Mouse (Mus musculus) lung, adult 2 months (tissue): ENCODE results near the gene Tnfrsf4. TPM values are rescaled to one million over a fixed set of nuclear protein-coding genes. Genes with fewer than 3 reads are reported as not detected.

Source experiments
- DNase-seq: peaks from one replicate; pipeline ENCODE4 v3.0.0; 2022
- H3K4me1 ChIP-seq: fragments of 200-500 bp; 2 replicates; pipeline ENCODE4 v1.6.1; 2011; ENCODE audit warnings: low read length; ENCODE audit not compliant: control insufficient read depth, insufficient read depth
- H3K4me3 ChIP-seq: fragments of 200-500 bp; replicated peaks from 2 replicates; pipeline ENCODE3; 2011; ENCODE audit warnings: low read depth, mild to moderate bottlenecking, control low read depth, low read length; ENCODE audit errors: extremely low read depth
- CTCF ChIP-seq: fragments of 200-500 bp; IDR thresholded peaks from 2 replicates; pipeline ENCODE4 v1.5.1; 2011; ENCODE audit warnings: mild to moderate bottlenecking, low read length, control low read depth; ENCODE audit not compliant: insufficient read depth
- POLR2A ChIP-seq: fragments of 200-500 bp; IDR thresholded peaks from 2 replicates; pipeline ENCODE4 v1.6.1; 2011; ENCODE audit warnings: low read depth, mild to moderate bottlenecking, control low read depth, low read length, borderline replicate concordance; ENCODE audit errors: extremely low read depth
- WGBS: fragments of 180-500 bp; shearing (Covaris S2); methylation state at CpG from one replicate; pipeline ENCODE4 v1.1.7; 2018; 5-methylcytosine and 5-hydroxymethylcytosine counted together
- polyA plus RNA-seq: library from polyadenylated mRNA; depleted of rRNA; stranded (reverse); fragments of >200 nt; gene quantifications from 2 replicates; pipeline ENCODE4 v1.2.3, GENCODE M21; 2012

Gene Tnfrsf4
- polyA plus RNA-seq, 1 experiment = 7.3 TPM

DNA sequence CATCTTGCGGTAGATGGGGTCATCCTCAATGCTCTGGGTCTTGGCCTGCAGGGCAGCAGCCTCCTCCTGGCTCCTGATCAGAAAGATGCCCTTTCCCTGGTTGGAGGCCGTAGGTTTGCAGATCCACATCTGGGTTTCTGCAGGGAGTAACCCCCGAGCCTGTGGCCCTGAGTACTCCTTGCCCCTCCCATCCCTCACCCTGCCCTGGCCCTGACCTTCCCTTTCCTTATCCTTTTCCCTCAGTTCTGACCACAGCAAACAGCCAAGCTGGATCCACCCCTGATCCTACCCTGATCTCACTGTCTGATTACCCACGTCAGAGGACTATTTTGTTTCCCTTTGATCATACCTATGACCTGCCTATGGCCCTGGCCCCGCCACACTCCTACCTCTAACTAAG is 31.1 kb downstream of the Tnfrsf4 start:
- Histone ChIP-seq H3K4me1 (no peaks in the 10 kb centered on the region), H3K4me3 (no peak overlapping the region)
- no peak for DNase-seq
- TF ChIP-seq CTCF = no peak
- no peak for TF ChIP-seq POLR2A
- WGBS = 63% methylated on average over 5 of the region's 5 CpGs

DNA sequence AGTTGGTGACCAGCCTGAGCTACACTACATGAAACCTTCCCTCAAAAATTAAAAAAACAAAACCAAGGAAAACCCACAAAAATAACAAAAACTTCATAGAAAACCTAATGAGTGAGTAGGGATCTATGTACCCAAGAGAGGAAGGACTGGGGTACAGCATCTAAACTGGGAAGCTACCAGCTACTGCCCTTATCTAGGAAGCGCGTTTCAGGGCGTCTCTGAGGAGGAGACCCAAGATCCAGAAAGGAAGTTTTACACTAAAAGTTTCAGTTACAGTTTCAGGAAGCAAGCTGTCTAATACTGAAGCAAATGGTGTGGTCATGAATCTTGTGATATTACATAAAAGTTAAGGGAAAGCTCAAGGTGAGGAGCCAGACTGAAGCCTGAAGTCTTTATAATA is 36.1 kb downstream of the Tnfrsf4 start:
- 46% methylated on average over 3 of the region's 3 CpGs for WGBS
- no peak for DNase-seq
- no peak for TF ChIP-seq CTCF
- TF ChIP-seq POLR2A = no peak

DNA sequence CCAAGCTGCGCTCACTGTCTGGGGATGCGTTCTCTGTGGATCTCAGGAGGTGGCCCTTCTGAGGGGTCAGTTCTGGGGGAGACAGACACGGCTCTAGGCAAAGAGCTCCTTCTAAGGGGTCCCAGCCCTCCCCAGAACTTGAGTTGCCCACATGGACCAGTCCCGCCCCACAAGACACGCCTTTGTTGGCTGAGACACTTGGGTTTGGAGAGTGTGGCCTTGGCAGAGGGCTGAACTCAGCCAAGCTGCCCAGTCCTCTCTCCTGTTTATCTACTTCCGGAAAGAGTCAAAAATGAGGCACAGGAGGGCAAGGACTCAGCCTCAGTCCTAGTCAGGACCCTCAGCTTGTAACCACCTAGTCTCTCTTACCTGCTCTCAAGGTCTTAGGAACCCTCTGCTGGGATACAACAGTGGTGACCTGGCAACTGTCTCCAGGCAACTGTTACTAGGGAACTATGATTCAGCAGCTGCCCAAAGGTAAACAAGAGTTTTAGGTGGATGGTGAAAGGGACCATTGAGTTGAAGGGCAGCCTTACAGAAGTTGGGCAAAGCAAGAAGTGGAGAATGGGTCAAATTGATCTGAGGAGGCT is 36.8 kb downstream of the Tnfrsf4 start:
- Histone ChIP-seq H3K4me3 (no peak overlapping the region), H3K4me1 (no peaks in the 10 kb centered on the region)
- 51% methylated on average over 6 of the region's 6 CpGs for WGBS
- TF ChIP-seq CTCF = no peak
- TF ChIP-seq POLR2A = no peak
- peak; percentile 44 for DNase-seq

More for the DNA sequence above, 36.1 kb downstream of the Tnfrsf4 start:
- no peak overlapping the region for H3K4me3 ChIP-seq
- no peaks in the 10 kb centered on the region for H3K4me1 ChIP-seq

DNA sequence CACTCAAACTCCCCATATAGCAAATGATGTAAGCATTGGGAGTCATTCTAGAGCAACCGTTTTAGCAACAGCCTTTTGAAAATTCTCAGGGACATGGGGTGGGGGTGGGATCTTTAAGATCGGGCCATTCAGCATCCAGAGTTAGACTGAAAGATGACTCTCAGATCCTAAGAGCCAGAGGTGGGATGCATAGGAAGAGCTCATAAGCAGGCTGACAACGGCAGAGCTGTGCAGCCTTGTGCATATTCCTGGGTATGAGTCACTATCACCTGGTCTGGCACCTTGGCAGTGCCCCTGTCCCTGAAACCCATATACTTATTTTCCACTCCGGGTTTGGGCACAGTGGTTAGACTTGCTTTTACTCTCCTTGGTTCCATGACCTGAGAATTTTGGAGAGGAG is 39.5 kb downstream of the Tnfrsf4 start:
- WGBS = 62% methylated on average over 4 of the region's 4 CpGs
- DNase-seq = no peak
- TF ChIP-seq POLR2A = no peak
- no peak for TF ChIP-seq CTCF

DNA sequence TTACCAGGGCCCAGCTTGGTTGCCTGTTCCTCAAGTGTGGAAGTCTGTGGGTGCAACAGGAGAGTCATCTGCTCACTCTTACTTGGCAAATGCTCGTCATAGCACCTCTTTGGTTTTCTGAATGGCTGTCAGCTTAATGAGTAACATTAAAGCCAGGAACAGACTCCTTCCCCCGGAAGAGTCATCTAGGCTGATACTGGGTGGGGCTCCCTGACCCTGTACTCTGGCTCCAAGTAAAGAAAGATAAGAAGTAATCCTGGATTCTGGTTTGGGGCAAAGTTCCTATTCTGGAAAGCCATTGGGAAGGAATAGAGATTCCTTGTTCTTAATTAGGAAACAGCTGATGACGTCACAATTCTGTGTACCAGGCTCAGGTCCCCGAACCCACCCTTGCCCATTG is 40.5 kb downstream of the Tnfrsf4 start:
- 68% methylated on average over 4 of the region's 4 CpGs for WGBS
- no peak for DNase-seq
- Histone ChIP-seq H3K4me3 (no peak overlapping the region), H3K4me1 (no peaks in the 10 kb centered on the region)
- no peak for TF ChIP-seq POLR2A
- TF ChIP-seq CTCF = no peak

More for the DNA sequence above, 39.5 kb downstream of the Tnfrsf4 start:
- no peaks in the 10 kb centered on the region for H3K4me1 ChIP-seq
- H3K4me3 ChIP-seq = no peak overlapping the region

DNA sequence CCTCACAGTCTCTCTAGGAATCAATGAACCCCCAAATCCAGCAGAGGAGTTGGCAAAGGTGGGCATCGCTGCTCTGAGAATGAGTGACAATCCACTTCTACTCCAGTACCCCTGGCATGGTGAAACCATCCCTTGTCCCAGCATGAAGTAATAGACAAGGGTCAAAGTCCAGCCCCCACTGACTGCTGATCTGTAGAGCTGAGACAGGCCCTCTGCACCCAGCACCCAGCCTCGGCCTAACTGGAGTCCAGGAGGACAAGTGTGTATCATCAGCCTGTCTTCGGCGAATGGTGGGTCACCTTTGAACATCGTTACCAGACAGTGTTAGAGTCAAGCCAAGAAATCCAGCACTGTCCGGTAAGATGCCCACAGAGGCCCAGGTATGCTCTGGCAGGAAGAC is 41.0 kb downstream of the Tnfrsf4 start:
- Histone ChIP-seq H3K4me3 (no peak overlapping the region), H3K4me1 (no peaks in the 10 kb centered on the region)
- no peak for TF ChIP-seq CTCF
- TF ChIP-seq POLR2A = no peak
- 91% methylated on average over 6 of the region's 6 CpGs for WGBS
- DNase-seq = no peak

DNA sequence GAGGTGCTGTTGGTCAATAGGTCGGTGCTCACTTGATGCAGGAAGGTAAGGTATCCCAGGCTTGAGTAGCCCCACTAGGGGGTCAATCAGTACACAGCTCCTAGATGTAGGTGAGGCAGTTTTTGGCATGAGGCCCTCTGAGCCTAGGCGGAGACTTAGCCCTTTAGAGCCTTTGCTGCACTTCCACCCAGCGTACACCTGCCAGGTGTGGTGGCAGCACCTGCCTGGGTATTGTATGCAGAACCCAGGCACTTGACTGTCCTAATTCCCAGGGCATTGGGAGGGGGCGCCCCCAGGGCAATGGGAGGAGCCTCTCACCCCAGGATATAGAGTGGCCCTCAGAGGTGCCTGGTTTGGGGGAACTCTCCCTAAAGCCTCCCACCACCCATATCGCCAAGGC is 41.5 kb downstream of the Tnfrsf4 start:
- H3K4me3 ChIP-seq = no peak overlapping the region
- peaks cover 4% of the 10 kb centered on the region; the same call in 1 of the 2 replicates for H3K4me1 ChIP-seq
- DNase-seq = no peak
- WGBS = 77% methylated on average over 5 of the region's 5 CpGs
- no peak for TF ChIP-seq CTCF
- TF ChIP-seq POLR2A = no peak

DNA sequence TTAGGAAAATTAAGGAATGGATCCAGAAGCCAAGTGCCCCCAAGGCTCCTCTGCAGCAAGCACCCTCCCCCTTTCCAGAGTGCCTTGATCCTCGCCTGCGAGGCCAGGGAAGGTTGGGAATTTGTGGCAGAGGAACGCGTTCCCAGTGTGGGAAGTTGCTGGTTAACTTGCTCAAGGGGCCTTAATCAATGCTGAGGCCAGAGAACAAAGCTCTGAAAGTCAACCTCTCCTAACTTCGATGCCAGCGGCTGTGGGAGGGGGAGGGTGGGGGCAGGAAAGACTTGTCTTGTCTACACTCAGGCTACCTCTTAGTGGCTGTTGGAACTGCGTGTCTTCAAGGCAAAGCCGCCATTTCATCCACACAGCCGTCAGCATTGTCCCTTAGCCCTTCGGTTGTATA is 44.1 kb downstream of the Tnfrsf4 start:
- TF ChIP-seq POLR2A (no peak), CTCF (no peak)
- WGBS = 53% methylated on average over 10 of the region's 10 CpGs
- H3K4me1 ChIP-seq = peaks cover 4% of the 10 kb centered on the region; the same call in 1 of the 2 replicates
- DNase-seq = no peak
- H3K4me3 ChIP-seq = peak overlapping the region; percentile 41

DNA sequence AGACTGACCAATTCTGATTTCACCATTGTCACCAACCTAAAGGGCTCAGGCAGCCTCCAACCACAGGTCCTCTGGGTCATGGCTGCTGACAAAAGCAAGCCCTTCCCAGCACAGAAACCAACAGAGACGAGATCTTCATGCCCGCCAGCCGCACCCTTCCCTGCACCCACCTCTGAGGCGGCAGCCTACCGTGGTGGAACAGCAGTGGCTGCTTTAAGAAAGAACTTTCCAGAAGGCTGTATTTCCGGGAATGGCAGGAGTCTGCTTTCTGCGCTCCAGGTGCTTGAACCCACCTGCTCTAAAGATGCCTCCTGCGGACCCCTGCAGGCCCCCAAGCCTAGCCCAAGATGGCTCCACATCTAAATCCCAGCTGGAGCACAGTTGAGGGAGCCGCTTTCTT is 45.2 kb downstream of the Tnfrsf4 start:
- H3K4me3 ChIP-seq = peak overlapping the region; percentile 70
- peak; percentile 60 for DNase-seq
- peaks cover 4% of the 10 kb centered on the region; the same call in 1 of the 2 replicates for H3K4me1 ChIP-seq
- no peak for TF ChIP-seq CTCF
- no peak for TF ChIP-seq POLR2A
- whole genome bisulfite sequencing = 59% methylated on average over 9 of the region's 9 CpGs

DNA sequence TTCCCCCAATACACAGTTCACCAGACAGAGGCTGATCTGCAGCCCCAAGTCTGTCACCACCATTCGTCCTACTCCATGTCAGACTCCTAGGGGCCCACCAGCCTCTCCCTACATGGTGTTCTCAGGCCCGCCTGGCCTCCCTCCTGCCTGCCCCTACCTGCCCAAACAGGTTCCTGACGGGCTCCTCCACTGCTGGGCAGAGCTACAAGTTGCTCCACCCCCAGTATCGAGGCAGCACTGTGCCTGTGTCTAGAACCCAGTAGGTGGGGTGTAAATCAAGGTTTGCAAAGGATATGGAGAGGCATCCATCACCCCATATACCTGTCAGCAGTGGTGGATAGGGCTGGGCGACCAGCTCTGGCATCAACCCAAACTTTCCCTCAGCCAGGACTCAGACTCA is 45.6 kb downstream of the Tnfrsf4 start, which contains the start of gene Ttll10:
Ttll10 (minus strand) TSS at position 154 of the 400 bp plus-strand sequence.
- DNase-seq = no peak
- TF ChIP-seq POLR2A = peak; percentile 66; the same call in 1 of the 2 replicates
- TF ChIP-seq CTCF = no peak
- WGBS = 46% methylated on average over 5 of the region's 5 CpGs
- peaks cover 4% of the 10 kb centered on the region; the same call in 1 of the 2 replicates for H3K4me1 ChIP-seq
- H3K4me3 ChIP-seq = peak within 1 kb of the TSS; percentile 70
